Mouse (Mus musculus): ENCODE measurements around the gene Ubr7. TPM values are rescaled to one million over a fixed set of nuclear protein-coding genes. Genes with fewer than 3 reads are reported as not detected.

Ubr7 gene
- 43.1 and 43.3 TPM in 2 replicates for polyA plus RNA-seq (2015; fragmentation: Nextera tagmentation; extraction: Ambion mirVana)

DNA sequence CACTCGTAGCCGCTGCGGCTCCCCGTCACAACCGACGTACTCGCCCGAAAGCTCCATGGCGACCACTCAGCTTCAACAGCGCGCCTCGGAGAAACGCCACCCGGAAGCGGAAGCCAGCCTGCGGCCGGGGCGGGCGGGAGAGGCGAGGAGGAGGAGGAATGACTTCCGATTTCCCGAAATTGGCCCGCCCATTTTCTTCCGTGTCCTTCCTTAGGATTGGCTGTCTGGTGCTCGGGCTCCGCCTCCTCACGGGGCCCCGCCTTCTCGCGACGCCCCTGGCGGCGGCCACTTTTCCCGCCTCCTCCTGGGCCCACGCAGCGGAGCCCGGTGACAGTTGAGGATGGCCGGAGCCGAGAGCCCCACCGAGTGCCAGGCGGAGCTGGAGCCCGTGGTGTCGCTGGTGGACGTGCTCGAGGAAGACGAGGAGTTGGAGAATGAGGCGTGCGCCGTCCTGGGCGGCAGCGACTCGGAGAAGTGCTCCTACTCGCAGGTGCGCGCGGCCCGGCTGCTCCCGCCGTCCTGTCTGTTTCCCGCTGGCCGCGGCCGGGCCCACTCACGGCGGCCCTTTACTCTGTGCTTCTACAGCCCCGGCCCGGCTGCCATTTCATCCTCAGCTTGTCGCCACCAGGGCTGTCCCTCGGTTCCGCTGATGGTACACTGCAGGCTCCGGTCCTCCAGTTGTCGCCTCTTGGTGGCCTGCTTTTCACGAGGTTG, at the start of gene Ubr7, which contains the start of the genes Gm28051 and Gon7:
TSS of gene Ubr7 (plus strand) at position 279 of the 714 bp plus-strand sequence.
TSS of gene Gm28051 (minus strand) at position 77 of the 714 bp plus-strand sequence.
TSS of gene Gon7 (minus strand) at position 115 of the 714 bp plus-strand sequence.
- no peaks in the 10 kb centered on the region for H3K27me3 ChIP-seq
- peak within 1 kb of the TSS; percentile 93 for H3K4me3 ChIP-seq
- H3K4me2 ChIP-seq, result peak within 1 kb of the TSS; percentile 81
- H3K4me1 ChIP-seq, result peaks cover 24% of the 10 kb centered on the region
- peak within 1 kb of the TSS; percentile 84 for H3K9ac ChIP-seq
- peak within 1 kb of the TSS; percentile 95 for H3K27ac ChIP-seq
- H3K36me3 ChIP-seq, result peaks cover 7% of the 10 kb centered on the region
- H3K9me3 ChIP-seq, result no peaks in the 10 kb centered on the region
- ATAC-seq (ENCODE audit: borderline replicate concordance, extremely low read depth, low FRiP score, low TSS enrichment), result peak; percentile 98
- WGBS, result 0% methylated on average over 63 of the region's 73 CpGs

- Histone ChIP-seq H3K4me1 (peaks cover 17% of the 10 kb centered on the region), H3K27ac (no peak overlapping the region), H3K9me3 (no peaks in the 10 kb centered on the region), H3K4me3 (no peak overlapping the region), H3K27me3 (no peaks in the 10 kb centered on the region), H3K4me2 (no peak overlapping the region), H3K36me3 (no peaks in the 10 kb centered on the region), H3K9ac (no peak overlapping the region)
- WGBS, result 63% methylated on average over 11 of the region's 11 CpGs
- ATAC-seq (ENCODE audit: borderline replicate concordance, extremely low read depth, low FRiP score, low TSS enrichment), result no peak
These were observed 49.5 kb upstream of the Ubr7 start for GRCm38 (mm10) chr12:102708220-102708619.

GRCm38 (mm10) chr12:102709896-102710295, 47.9 kb upstream of the Ubr7 start:
- H3K9me3 ChIP-seq, result no peaks in the 10 kb centered on the region
- H3K4me3 ChIP-seq, result no peak overlapping the region
- H3K4me1 ChIP-seq, result peaks cover 6% of the 10 kb centered on the region
- no peak overlapping the region for H3K27ac ChIP-seq
- 78% methylated on average over 5 of the region's 5 CpGs for WGBS
- H3K36me3 ChIP-seq, result no peaks in the 10 kb centered on the region
- H3K4me2 ChIP-seq, result no peak overlapping the region
- H3K9ac ChIP-seq, result no peak overlapping the region
- H3K27me3 ChIP-seq, result no peaks in the 10 kb centered on the region
- no peak for ATAC-seq (ENCODE audit: borderline replicate concordance, extremely low read depth, low FRiP score, low TSS enrichment)

GRCm38 (mm10) chr12:102710851-102711375, 46.9 kb upstream of the Ubr7 start:
- Histone ChIP-seq H3K36me3 (no peaks in the 10 kb centered on the region), H3K27ac (no peak overlapping the region), H3K4me3 (no peak overlapping the region), H3K9me3 (no peaks in the 10 kb centered on the region), H3K27me3 (no peaks in the 10 kb centered on the region), H3K4me2 (no peak overlapping the region), H3K9ac (no peak overlapping the region), H3K4me1 (peaks cover under 1% of the 10 kb centered on the region)
- 70% methylated on average over 4 of the region's 4 CpGs for WGBS
- no peak for ATAC-seq (ENCODE audit: borderline replicate concordance, extremely low read depth, low FRiP score, low TSS enrichment)

DNA sequence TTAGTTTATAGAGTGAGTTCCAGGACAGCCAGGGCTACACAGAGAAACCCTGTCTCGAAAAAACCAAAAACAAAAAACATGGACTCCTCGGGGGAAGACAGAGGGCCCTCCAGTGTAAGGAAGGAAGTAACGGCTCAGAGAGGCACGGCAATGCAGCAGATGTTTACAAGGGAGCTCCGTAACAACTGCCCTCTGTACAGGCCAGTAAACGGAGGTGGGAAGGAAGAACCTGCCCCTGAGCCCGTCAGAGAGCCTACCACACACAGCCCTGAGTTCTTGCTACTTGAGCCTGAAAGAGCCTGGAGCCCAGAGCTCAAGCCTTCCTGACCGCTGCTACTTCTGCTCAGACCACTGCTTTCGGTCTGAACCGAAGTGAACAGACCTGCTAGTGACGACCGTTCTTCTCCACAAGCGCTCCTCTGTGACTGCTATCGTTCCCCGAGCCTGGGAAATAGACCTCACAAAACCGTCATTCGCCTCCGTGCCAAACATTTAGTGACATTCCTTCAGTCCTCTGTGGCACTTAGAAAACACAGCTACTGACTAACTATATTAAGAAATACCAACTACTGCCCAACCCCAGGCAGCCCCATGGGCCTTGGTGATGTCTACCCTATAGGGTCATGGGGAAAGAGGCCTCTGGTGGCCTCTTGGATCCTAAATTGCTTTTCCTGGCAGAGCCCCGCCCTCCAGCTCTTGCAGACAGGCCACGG, 44.5 kb upstream of the Ubr7 start:
- Histone ChIP-seq H3K4me1 (no peaks in the 10 kb centered on the region), H3K9ac (no peak overlapping the region), H3K27ac (no peak overlapping the region), H3K9me3 (no peaks in the 10 kb centered on the region), H3K4me2 (no peak overlapping the region), H3K4me3 (no peak overlapping the region), H3K27me3 (no peaks in the 10 kb centered on the region), H3K36me3 (no peaks in the 10 kb centered on the region)
- WGBS, result 58% methylated on average over 20 of the region's 20 CpGs
- ATAC-seq (ENCODE audit: borderline replicate concordance, extremely low read depth, low FRiP score, low TSS enrichment), result no peak

DNA sequence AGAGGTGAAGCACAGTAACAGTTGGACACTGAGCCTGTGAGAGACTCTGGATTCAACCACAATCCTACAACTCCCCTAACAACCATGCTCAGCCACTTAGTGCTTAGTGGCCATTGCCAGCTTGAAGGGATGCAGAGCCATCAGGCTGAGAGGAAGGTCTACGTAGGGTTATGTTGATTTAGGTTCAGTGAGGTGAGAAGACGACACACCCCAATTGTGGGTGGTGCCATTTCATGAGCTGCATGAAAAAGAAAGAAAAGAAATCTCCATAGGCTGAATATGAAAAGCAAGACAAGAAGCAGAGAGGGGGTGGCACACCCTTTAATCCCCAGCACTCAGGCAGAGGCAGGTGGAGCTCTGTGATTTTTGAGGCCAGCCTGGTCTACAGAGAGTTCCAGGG, 43.7 kb upstream of the Ubr7 start:
- no peaks in the 10 kb centered on the region for H3K9me3 ChIP-seq
- no peaks in the 10 kb centered on the region for H3K36me3 ChIP-seq
- no peak overlapping the region for H3K4me2 ChIP-seq
- H3K4me1 ChIP-seq, result no peaks in the 10 kb centered on the region
- ATAC-seq (ENCODE audit: borderline replicate concordance, extremely low read depth, low FRiP score, low TSS enrichment), result no peak
- H3K27me3 ChIP-seq, result no peaks in the 10 kb centered on the region
- H3K9ac ChIP-seq, result no peak overlapping the region
- no peak overlapping the region for H3K4me3 ChIP-seq
- H3K27ac ChIP-seq, result no peak overlapping the region
- WGBS, result 56% methylated on average over 2 of the region's 2 CpGs

DNA sequence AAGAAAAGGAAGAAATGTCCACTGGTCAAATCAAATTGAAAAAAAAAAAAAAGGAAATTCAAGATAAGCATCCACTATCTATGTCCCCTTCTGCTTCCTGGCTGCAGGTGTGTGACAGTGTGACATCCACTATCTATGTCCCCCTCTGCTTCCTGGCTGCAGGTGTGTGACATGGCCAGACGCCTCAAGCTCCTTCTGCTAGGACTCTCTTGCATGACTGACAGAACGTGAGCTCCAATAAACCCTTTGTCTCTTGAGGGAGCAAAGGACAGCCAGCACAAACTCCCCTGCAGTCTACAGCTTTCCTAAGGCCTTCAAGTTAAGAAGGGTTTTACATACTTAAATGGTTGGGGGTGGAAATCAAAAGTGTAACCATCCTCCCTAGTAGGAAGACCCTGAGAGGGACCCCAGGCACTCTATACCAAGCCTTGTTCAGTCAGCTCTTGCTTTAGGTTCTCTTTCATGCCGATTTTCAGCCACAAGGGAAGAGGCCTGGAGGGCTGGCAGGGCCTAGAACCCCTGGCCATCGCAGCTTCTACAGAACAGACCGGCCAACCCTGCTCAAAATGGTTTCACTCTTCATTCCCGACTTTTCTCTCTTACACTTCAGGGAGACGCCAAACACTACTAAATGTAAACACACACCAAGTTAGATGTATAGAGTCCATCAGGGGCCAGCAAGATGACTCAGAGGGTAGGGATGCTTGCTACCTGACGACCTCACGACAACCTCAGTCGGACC, 42.9 kb upstream of the Ubr7 start:
- no peak overlapping the region for H3K4me3 ChIP-seq
- H3K4me2 ChIP-seq, result no peak overlapping the region
- no peaks in the 10 kb centered on the region for H3K9me3 ChIP-seq
- H3K36me3 ChIP-seq, result no peaks in the 10 kb centered on the region
- H3K9ac ChIP-seq, result no peak overlapping the region
- 74% methylated on average over 10 of the region's 10 CpGs for WGBS
- no peaks in the 10 kb centered on the region for H3K27me3 ChIP-seq
- H3K4me1 ChIP-seq, result no peaks in the 10 kb centered on the region
- no peak for ATAC-seq (ENCODE audit: borderline replicate concordance, extremely low read depth, low FRiP score, low TSS enrichment)
- H3K27ac ChIP-seq, result no peak overlapping the region

- ATAC-seq (ENCODE audit: borderline replicate concordance, extremely low read depth, low FRiP score, low TSS enrichment), result no peak
- H3K27ac ChIP-seq, result no peak overlapping the region
These were observed 38.0 kb upstream of the Ubr7 start for GRCm38 (mm10) chr12:102719552-102720315.

DNA sequence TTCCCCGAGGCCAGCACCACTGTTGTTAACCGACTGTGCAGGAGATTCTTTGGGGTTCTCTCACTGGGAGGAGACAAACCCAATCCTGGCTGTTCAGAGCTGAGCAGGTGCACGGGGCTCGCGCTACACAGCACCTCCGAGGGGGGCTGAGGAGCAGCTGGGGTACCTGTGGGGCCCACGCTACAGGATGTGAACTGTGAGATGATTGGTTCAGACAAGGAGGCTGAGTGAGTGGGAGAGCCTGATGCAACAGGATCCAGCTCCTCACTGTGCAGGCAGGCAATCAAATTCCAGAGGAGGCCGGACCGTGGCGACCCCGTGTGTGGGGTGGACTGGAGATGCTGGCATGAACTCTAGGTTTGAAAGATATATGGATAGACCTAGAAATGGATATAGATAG, 35.3 kb upstream of the Ubr7 start:
- H3K4me1 ChIP-seq, result no peaks in the 10 kb centered on the region
- no peaks in the 10 kb centered on the region for H3K36me3 ChIP-seq
- no peak overlapping the region for H3K4me2 ChIP-seq
- H3K9ac ChIP-seq, result no peak overlapping the region
- no peaks in the 10 kb centered on the region for H3K9me3 ChIP-seq
- WGBS, result 48% methylated on average over 11 of the region's 11 CpGs
- H3K27ac ChIP-seq, result no peak overlapping the region
- ATAC-seq (ENCODE audit: borderline replicate concordance, extremely low read depth, low FRiP score, low TSS enrichment), result no peak
- H3K27me3 ChIP-seq, result no peaks in the 10 kb centered on the region
- no peak overlapping the region for H3K4me3 ChIP-seq

More at GRCm38 (mm10) chr12:102719552-102720315, 38.0 kb upstream of the Ubr7 start:
- H3K9ac ChIP-seq, result no peak overlapping the region
- H3K4me2 ChIP-seq, result no peak overlapping the region
- H3K4me1 ChIP-seq, result no peaks in the 10 kb centered on the region
- H3K4me3 ChIP-seq, result no peak overlapping the region
- no peaks in the 10 kb centered on the region for H3K9me3 ChIP-seq
- H3K36me3 ChIP-seq, result no peaks in the 10 kb centered on the region
- no peaks in the 10 kb centered on the region for H3K27me3 ChIP-seq
- WGBS, result 19% methylated on average over 13 of the region's 13 CpGs

DNA sequence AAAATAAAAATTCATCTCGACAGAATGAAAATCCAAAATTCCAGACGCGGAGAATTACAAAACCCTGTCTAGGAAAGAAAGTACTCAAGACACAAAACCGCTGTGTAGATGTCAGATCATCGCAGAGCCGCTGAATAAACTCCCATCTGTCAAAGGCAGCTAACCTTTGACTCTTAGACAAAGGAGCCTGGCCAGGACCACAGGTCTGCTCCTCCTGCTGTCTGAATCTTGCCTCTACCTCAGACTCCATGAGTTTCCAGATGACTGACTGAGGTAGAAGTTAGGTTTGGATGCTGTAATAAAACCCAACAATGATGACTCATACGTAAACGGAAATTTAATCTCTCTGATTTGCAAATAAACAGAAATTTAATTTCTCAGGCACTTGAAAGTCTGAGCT, 34.8 kb upstream of the Ubr7 start:
- Histone ChIP-seq H3K9me3 (no peaks in the 10 kb centered on the region), H3K27ac (no peak overlapping the region), H3K9ac (no peak overlapping the region), H3K36me3 (no peaks in the 10 kb centered on the region), H3K4me2 (no peak overlapping the region), H3K4me3 (no peak overlapping the region), H3K4me1 (no peaks in the 10 kb centered on the region), H3K27me3 (no peaks in the 10 kb centered on the region)
- no peak for ATAC-seq (ENCODE audit: borderline replicate concordance, extremely low read depth, low FRiP score, low TSS enrichment)
- 56% methylated on average over 8 of the region's 8 CpGs for WGBS

GRCm38 (mm10) chr12:102723861-102724260, 33.9 kb upstream of the Ubr7 start:
- no peaks in the 10 kb centered on the region for H3K27me3 ChIP-seq
- 62% methylated on average over 6 of the region's 6 CpGs for WGBS
- H3K4me3 ChIP-seq, result no peak overlapping the region
- no peaks in the 10 kb centered on the region for H3K9me3 ChIP-seq
- no peak overlapping the region for H3K9ac ChIP-seq
- H3K4me2 ChIP-seq, result no peak overlapping the region
- ATAC-seq (ENCODE audit: borderline replicate concordance, extremely low read depth, low FRiP score, low TSS enrichment), result no peak
- no peaks in the 10 kb centered on the region for H3K4me1 ChIP-seq
- H3K27ac ChIP-seq, result no peak overlapping the region
- H3K36me3 ChIP-seq, result no peaks in the 10 kb centered on the region
